Mouse (Mus musculus): ENCODE results near the gene Faap100. TPM values are rescaled to one million over a fixed set of nuclear protein-coding genes. Genes with fewer than 3 reads are reported as not detected.
"Not testable (repeated sequence)": the region's sequence is repeated elsewhere in the genome, so short reads cannot be mapped to it uniquely, and the experiment has no call there.

Gene Faap100
- polyA plus RNA-seq, 1 experiment from 2014 or later = 110 TPM

DNA sequence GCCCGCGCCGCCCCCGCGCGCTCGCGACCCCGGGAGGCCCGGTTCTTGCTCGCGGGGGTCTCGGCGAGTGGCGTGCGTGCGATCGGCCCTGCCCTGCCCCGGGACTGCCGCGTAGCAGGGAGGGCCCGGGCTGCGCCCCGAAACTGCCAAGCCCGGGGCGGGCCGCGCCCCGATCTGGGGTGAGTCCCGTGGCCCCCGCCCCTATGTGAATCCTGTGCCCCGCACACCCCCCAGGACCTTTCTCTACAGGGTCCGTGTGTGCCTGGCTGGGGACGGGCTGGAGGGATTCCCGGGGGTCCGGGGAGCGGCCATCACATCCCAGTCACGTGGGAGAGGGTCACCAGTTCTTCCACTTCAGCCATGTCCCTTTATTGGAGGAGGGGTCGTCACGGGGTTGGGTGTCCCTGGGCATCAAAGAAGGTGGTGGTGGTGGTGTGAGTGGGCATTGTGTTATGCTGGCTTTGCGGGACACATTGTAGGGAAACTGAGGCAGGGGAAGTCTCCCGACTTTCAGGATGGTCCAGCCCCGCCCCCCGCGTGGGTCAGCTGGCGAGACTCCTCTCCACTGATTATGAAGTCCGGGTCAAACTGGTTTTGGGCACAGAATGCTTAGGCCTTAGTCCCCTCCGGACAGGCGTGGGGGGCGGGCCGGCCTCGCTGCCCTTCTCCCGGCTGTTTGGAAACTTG is 29.7 kb downstream of the Faap100 start:
- Histone ChIP-seq H3K4me1 (replicated peaks) (peaks cover 60% of the 10 kb centered on the region), H3K4me3 (peak overlapping the region; percentile 59), H3K4me2 (peak overlapping the region; percentile 81), H3K36me3 (peaks cover 10% of the 10 kb centered on the region), H3K27ac (replicated peaks) (peak overlapping the region; percentile 100), H3K27me3 (no peaks in the 10 kb centered on the region), H3K9ac (peak overlapping the region; percentile 77), H3K9me3 (no peaks in the 10 kb centered on the region)
- WGBS = 3% methylated on average over 50 of the region's 53 CpGs
- ATAC-seq (ENCODE audit: low FRiP score, low read depth) = peak; percentile 31; the same call in 1 of the 2 replicates

DNA sequence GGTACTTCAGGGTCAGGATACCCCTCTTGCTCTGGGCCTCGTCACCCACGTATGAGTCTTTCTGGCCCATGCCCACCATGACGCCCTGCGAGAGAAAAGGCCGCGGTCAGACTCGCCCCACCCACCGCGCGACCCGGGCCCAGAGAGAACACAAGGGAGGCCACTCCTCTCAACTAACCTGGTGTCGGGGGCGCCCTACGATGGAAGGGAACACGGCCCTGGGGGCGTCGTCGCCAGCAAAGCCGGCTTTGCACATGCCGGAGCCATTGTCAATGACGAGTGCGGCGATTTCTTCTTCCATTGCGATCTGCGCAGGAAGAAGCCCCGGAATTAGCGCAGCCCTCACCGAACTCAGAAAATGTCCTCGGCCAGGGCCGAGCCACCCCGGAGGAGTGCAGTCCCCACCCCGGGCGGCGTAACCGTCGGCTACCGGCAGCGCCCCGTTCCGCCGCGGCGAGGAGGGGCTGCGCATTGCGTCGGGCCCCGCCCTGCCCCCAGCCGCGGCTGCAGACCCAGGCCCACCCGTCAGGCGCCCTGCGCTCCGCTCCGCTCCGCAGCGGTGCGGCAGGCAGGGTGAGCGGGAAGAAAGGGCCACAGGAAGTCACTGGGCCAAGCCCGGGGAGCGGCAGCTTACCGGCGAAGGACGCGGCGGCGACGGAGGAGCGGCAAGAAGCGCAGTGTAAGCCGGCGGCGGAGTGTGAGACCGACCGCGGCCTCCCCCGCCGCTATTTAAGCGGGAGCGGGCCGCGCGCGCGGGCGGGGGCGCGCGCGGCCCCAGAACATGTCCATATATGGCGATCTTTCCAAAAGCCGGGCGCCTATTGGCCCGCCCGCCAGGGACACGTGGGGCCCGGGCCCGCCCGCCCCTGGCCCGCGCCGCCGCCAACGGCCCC is 30.5 kb downstream of the Faap100 start, which contains the start of gene Actg1:
Gene Actg1 (minus strand): TSS at position 752 of the 893 bp plus-strand sequence.
- Histone ChIP-seq H3K9me3 (no peaks in the 10 kb centered on the region), H3K4me3 (peak within 1 kb of the TSS; percentile 59), H3K4me2 (peak within 1 kb of the TSS; percentile 81), H3K4me1 (replicated peaks) (peaks cover 55% of the 10 kb centered on the region), H3K36me3 (peaks cover 10% of the 10 kb centered on the region), H3K27me3 (no peaks in the 10 kb centered on the region), H3K9ac (peak within 1 kb of the TSS; percentile 85), H3K27ac (replicated peaks) (peak within 1 kb of the TSS; percentile 100)
- 1% methylated on average over 85 of the region's 103 CpGs for WGBS
- ATAC-seq (ENCODE audit: low FRiP score, low read depth) = peak; percentile 87

DNA sequence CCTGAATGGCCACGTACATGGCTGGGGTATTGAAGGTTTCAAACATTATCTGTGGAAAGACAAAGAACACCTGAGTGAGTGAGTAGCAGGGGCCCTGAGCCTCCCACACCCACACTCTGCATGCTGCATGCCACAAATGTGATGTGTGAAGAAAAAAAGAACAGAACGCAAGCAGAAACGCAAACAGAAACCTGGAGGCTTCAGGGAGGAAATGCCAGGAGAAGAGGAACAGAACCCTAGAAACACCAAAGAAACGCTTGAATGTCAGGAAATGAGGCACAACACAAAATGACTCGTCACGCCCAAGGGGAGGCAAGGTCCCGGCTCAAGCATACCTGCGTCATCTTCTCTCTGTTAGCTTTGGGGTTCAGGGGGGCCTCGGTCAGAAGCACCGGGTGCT is 31.3 kb downstream of the Faap100 start:
- Histone ChIP-seq H3K9ac (peak overlapping the region; percentile 85), H3K9me3 (no peaks in the 10 kb centered on the region), H3K4me1 (replicated peaks) (peaks cover 48% of the 10 kb centered on the region), H3K4me2 (peak overlapping the region; percentile 81), H3K36me3 (peaks cover 10% of the 10 kb centered on the region), H3K27me3 (no peaks in the 10 kb centered on the region), H3K4me3 (peak overlapping the region; percentile 59), H3K27ac (replicated peaks) (peak overlapping the region; percentile 100)
- ATAC-seq (ENCODE audit: low FRiP score, low read depth) = no peak
- 5% methylated on average over 10 of the region's 10 CpGs for WGBS

DNA sequence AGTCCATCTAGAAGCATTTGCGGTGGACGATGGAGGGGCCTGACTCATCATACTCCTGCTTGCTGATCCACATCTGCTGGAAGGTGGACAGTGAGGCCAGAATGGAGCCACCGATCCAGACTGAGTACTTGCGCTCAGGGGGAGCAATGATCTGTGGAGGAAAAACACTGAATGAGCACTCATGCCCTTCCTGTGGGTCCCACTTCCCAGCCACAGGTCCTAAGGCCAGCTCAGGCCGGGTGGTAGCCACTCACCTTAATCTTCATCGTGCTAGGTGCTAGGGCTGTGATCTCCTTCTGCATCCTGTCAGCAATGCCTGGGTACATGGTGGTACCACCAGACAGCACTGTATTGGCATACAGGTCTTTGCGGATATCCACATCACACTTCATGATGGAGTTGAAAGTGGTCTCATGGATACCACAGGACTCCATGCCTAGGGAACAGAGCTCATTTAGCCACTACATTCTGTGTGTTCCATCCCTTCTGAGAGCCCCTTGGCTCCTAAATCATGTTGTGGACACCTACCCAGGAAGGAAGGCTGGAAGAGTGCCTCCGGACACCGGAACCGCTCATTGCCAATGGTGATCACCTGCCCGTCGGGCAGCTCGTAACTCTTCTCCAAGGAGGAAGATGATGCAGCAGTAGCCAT is 32.1 kb downstream of the Faap100 start:
- Histone ChIP-seq H3K4me1 (replicated peaks) (peaks cover 40% of the 10 kb centered on the region), H3K4me3 (peak overlapping the region; percentile 47), H3K9ac (peak overlapping the region; percentile 44), H3K4me2 (peak overlapping the region; percentile 81), H3K36me3 (peaks cover 10% of the 10 kb centered on the region)
- H3K9me3 ChIP-seq; H3K27me3 ChIP-seq; ATAC-seq (ENCODE audit: low FRiP score, low read depth); H3K27ac ChIP-seq (replicated peaks): not testable (repeated sequence)
- 52% methylated on average over 11 of the region's 13 CpGs for WGBS

DNA sequence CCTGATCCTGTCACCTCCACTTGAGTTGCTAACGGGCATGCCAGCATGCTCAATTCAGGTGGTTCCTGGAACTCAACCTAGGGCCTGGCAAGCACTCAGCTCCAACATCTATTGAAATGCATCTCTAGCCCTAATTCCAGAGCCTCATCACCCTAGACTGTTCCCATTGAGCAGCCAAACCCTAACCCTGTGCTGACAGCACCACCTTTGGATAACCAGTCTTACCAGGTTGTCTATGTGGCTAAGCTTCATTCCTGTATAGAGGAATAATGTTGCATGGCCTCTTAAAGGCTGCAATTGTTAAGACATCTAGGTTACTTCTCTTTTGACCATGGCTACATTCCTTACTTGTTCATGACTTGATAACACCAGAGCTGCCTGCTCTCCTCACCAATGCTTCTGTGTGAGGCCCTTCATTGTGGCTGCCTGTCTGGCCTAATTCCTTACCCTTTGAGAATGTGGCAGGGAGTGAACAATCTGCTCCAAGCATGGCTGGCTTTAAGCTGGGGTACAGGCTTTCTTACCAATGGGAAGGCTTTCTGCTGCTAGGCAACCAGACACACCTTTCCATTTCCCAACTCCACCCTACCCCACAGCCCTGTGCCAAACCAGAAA is 33.4 kb downstream of the Faap100 start:
- H3K4me2 ChIP-seq = peak overlapping the region; percentile 94
- 34% methylated on average over 1 of the region's 1 CpGs for WGBS
- H3K9me3 ChIP-seq = no peaks in the 10 kb centered on the region
- H3K9ac ChIP-seq = peak overlapping the region; percentile 47
- peak overlapping the region; percentile 67 for H3K27ac ChIP-seq (replicated peaks)
- no peak for ATAC-seq (ENCODE audit: low FRiP score, low read depth)
- H3K4me3 ChIP-seq = peak overlapping the region; percentile 42
- peaks cover 30% of the 10 kb centered on the region for H3K4me1 ChIP-seq (replicated peaks)
- peaks cover 10% of the 10 kb centered on the region for H3K36me3 ChIP-seq
- no peaks in the 10 kb centered on the region for H3K27me3 ChIP-seq

DNA sequence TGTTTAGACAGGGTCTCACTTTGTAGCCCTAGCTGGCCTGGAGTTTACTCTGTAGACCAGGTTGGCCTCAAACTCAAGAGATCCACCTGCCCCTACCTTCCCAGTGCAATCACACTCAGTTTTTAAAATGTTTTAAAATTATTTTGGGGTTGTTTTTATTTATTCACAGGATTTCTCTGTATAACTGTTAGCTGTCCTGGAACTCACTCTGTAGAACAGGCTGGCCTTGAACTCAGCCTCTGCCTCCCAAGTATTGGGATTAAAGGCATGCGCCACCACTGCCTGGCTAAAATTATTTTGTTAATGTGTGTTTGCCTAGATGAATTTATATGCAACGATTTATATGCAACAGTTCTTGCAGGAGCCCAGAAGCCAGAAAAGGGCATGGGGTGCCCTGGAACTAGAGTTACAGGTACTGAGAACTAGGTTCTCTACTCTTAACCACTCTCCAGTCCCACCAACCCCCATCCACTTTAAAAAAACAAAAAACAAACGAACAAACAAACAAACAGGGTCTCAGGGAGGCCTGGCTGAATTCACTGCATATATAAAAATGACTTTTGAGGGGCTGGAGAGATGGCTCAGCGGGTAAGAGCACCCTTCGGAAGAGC is 34.1 kb downstream of the Faap100 start:
- Histone ChIP-seq H3K27ac (replicated peaks) (peak overlapping the region; percentile 67; the same call in 1 of the 2 replicates), H3K9ac (peak overlapping the region; percentile 22; the same call in 1 of the 2 replicates), H3K4me2 (peak overlapping the region; percentile 94), H3K4me1 (replicated peaks) (peaks cover 25% of the 10 kb centered on the region), H3K36me3 (peaks cover 10% of the 10 kb centered on the region), H3K9me3 (no peaks in the 10 kb centered on the region), H3K27me3 (no peaks in the 10 kb centered on the region), H3K4me3 (peak overlapping the region; percentile 42)
- no peak for ATAC-seq (ENCODE audit: low FRiP score, low read depth)
- 63% methylated on average over 5 of the region's 5 CpGs for WGBS

DNA sequence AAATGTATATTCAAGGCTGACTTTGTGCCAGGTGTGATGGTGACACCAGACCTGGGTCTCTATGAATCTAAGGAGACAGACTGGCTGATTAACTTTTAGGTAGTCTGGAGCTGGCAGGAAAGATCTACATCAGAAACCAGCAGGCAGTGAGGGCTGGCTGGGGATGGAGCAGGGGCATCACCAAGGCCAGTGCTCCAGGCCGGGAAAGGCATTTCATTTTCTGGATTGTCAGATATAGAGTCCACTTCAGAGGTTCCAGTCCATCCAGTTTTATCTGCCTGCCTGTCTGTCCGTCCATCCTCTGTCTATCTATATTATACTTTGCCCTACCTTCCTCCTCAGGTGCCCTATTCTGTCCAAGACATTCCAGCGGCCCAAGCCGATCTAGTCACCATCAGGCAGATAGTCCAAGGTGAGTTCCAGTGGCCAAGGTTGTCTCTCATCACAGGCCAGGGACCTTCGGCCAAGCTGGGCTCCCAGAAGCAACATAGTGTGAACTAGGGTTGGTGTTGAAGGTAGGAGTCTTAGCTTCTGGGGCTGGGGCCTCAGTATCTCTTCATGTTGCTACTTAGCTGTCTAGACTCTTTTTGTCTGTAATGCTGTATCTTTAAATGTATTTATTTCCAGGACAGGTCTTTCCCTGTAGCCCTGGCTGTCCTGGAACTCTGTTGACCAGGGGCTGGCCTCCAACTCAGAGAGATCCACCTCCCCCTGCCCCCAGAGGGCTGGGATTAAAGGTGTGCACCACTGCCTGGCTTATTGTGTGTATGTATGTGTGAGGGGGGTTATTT is 34.9 kb downstream of the Faap100 start:
- 0 out of 2 replicates have a peak overlapping the region, but pooled peaks have one; percentile 43 for H3K27ac ChIP-seq (replicated peaks)
- no peaks in the 10 kb centered on the region for H3K9me3 ChIP-seq
- no peak overlapping the region for H3K4me3 ChIP-seq
- peak overlapping the region; percentile 94 for H3K4me2 ChIP-seq
- no peak for ATAC-seq (ENCODE audit: low FRiP score, low read depth)
- H3K4me1 ChIP-seq (replicated peaks) = peaks cover 20% of the 10 kb centered on the region
- 76% methylated on average over 5 of the region's 5 CpGs for whole genome bisulfite sequencing
- H3K9ac ChIP-seq = 0 out of 2 replicates have a peak overlapping the region, but pooled peaks have one; percentile 5
- H3K27me3 ChIP-seq = no peaks in the 10 kb centered on the region
- H3K36me3 ChIP-seq = peaks cover 10% of the 10 kb centered on the region

DNA sequence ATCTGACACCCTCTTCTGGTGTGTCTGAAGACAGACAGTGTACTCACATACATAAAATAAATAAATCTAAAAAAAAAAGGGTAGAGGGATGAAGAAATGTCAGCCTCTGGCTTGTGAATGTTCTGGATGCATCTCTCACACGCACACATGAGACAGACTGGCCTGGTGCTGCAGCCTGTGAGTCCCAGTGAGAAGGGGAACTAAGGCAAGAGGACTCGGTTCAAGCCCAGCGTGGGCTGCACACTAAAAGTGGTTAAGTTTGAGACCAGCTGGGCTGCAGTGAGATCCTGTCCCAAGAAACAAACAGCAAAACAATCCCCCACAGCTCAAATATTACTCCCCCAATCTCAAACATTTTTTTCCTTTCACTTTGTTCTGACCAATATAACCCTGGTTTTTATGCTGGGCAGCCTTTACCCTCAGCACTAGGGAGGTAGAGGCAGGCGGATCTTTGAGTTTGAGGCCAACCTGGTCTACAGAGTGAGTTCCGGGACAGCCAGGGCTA is 35.9 kb downstream of the Faap100 start:
- peaks cover 20% of the 10 kb centered on the region for H3K4me1 ChIP-seq (replicated peaks)
- no peak overlapping the region for H3K4me2 ChIP-seq
- H3K9me3 ChIP-seq = no peaks in the 10 kb centered on the region
- H3K36me3 ChIP-seq = peaks cover 10% of the 10 kb centered on the region
- ATAC-seq (ENCODE audit: low FRiP score, low read depth) = no peak
- H3K9ac ChIP-seq = no peak overlapping the region
- H3K4me3 ChIP-seq = no peak overlapping the region
- WGBS = 89% methylated on average over 5 of the region's 5 CpGs
- no peaks in the 10 kb centered on the region for H3K27me3 ChIP-seq
- H3K27ac ChIP-seq (replicated peaks) = no peak overlapping the region

DNA sequence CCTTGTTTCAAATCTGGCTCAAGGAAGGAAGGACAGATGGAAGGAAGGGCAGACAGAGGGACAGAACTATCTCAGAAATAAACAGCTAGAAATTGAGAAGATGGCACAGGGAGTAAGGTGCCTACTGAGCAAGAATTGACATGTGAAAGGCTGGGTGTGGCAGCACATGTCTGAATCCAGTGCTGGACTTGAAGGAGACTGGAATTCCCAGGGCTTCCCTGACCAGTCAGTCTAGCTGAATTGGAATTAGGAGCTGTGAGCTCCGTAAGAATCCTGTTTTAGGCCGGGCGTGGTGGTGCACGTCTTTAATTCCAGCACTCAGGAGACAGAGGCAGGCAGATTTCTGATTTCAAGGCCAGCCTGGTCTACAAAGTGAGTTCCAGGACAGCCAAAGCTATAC is 36.9 kb downstream of the Faap100 start:
- no peaks in the 10 kb centered on the region for H3K9me3 ChIP-seq
- no peak for ATAC-seq (ENCODE audit: low FRiP score, low read depth)
- H3K4me3 ChIP-seq = no peak overlapping the region
- H3K27me3 ChIP-seq = no peaks in the 10 kb centered on the region
- 92% methylated on average over 4 of the region's 4 CpGs for WGBS
- no peak overlapping the region for H3K27ac ChIP-seq (replicated peaks)
- H3K36me3 ChIP-seq = peaks cover 10% of the 10 kb centered on the region
- no peak overlapping the region for H3K9ac ChIP-seq
- H3K4me1 ChIP-seq (replicated peaks) = peaks cover 20% of the 10 kb centered on the region
- H3K4me2 ChIP-seq = no peak overlapping the region

DNA sequence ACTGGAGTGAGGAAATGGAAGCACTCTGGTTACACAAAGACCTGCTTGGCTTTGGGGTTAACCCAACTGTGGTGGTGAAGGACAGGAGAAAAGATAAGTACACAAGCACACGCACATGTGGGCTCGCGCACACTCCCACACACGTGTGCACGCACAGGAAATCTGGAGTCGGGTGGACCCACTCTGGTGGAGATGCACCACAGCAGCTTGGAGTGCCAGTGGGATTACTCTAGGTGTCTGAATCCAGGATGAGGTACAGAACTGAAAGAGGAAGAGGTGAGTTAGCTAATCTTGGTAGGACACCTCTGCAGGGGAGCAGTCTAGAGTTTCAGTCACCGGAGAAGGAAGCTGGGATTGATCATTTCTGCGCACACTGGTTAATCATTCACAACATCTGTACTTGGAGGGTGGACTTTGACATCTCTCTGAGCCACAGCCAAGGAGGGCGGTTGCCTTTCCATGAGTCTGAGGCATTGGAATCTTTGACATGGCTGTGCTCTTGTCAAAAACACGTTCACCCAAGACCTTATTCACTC is 38.5 kb downstream of the Faap100 start:
- no peak for ATAC-seq (ENCODE audit: low FRiP score, low read depth)
- WGBS = 88% methylated on average over 10 of the region's 10 CpGs
- Histone ChIP-seq H3K9ac (no peak overlapping the region), H3K4me3 (no peak overlapping the region), H3K36me3 (peaks cover 6% of the 10 kb centered on the region), H3K27ac (replicated peaks) (no peak overlapping the region), H3K4me2 (no peak overlapping the region), H3K9me3 (no peaks in the 10 kb centered on the region), H3K4me1 (replicated peaks) (peaks cover 15% of the 10 kb centered on the region), H3K27me3 (no peaks in the 10 kb centered on the region)

Data from hindbrain, embryonic 15.5 days (tissue).